Mouse (Mus musculus) granulocyte monocyte progenitor cell, adult 5-6 weeks (primary cell): ENCODE measurements around the gene Ccdc14. TPM values are rescaled to one million over a fixed set of nuclear protein-coding genes. Genes with fewer than 3 reads are reported as not detected.

ENCODE experiments used
- ATAC-seq: replicated peaks from 2 replicates; pipeline ENCODE4 v1.8.0; 2016; ENCODE audit warnings: mild to moderate bottlenecking, moderate TSS enrichment, inconsistent platforms; ENCODE audit not compliant: poor library complexity, severe bottlenecking
- total RNA-seq, 2 experiments: library from RNA; stranded (forward) in 1 of 2; stranded (reverse) in 1 of 2; fragments of 200-712, 200-1000 nt in 1 of 2; fragments of >200 nt in 1 of 2; fragmentation: Nextera tagmentation in 1 of 2; gene quantifications; 2 replicates each; pipeline ENCODE4 v1.2.3; 2014 to 2017

Ccdc14 gene
- total RNA-seq, 2 experiments from 2014 or later = 10.1 to 11.5 TPM

- peak; percentile 30; the same call in 1 of the 2 replicates for ATAC-seq
Observed at GRCm38 (mm10) chr16:34772445-34773032, 82.1 kb downstream of the Ccdc14 start.

Other genes starting within 250 kb of the Ccdc14 start
- gene Kalrn, start 117.1 kb upstream of the Ccdc14 start, total RNA-seq (2014; fragmentation: Nextera tagmentation) = 3.0 and 3.8 TPM in 2 replicates
- 2.3 and 3.6 TPM in 2 replicates for gene Kalrn, start 117.1 kb upstream of the Ccdc14 start, total RNA-seq (2017)
- gene Ropn1, start 40.7 kb upstream of the Ccdc14 start, total RNA-seq (2014; fragmentation: Nextera tagmentation) = not detected in 2 replicates
- not detected in 2 replicates for gene Ropn1, start 40.7 kb upstream of the Ccdc14 start, total RNA-seq (2017)
- gene Mylk, start 54.6 kb downstream of the Ccdc14 start, total RNA-seq (2014; fragmentation: Nextera tagmentation) = 0.17 and 0.92 TPM in 2 replicates
- 3.1 and 4.3 TPM in 2 replicates for gene Mylk, start 54.6 kb downstream of the Ccdc14 start, total RNA-seq (2017)